In the genomic region with DNA sequence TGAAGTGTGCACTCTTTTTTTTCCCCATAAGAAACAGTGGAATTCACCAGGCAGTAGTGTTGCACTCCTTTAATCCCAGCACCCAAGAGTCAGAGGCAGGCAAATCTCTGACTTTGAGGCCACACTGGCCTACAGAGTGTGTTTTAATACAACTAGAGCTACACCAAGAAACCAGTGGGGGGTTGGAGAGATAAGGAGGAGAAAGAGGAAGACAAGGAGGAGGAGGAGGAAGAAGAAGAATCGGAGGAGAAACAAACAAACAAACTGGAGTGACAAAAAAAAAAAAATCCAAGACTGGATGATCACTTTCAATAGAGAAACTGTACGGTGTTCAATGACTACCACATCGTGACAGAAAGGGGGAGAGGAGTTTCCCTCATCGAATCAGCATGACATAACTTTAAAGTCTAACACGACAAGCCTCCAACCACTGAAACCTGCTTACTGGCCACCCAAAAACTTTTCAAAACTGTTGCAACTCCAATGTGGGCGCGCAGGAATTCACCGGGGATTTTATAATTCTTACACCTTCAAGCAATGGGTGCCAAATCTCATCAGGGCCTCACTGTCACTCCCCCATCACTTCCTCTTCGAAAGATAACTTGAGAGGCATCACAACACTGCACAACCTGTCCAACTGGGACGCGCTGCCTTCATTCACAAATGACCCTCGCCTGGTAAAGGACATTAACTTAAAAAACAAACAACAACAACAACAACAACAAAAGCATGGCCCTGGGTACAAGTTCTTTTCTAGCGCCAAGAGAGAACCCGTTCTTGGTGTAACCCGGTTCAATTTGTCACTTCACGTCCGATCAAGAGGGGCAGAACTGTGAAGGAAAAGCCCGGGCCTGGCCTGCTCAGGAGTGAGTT, we compare ENCODE assay signal across 8 mouse cellular contexts. TPM values are rescaled to one million over a fixed set of nuclear protein-coding genes. Genes with fewer than 3 reads are reported as not detected.
DNase-seq lines count a peak whose midpoint lies in the region; ATAC-seq lines count a peak whose summit lies in the region.

No protein-coding gene starts in this region.

- 6% methylated on average over 18 of the region's 18 CpGs for WGBS in heart, embryonic 10.5 days
- 5% methylated on average over 18 of the region's 18 CpGs for WGBS in kidney, embryonic 14.5 days
- 6% methylated on average over 18 of the region's 18 CpGs for WGBS in midbrain, embryonic 13.5 days

- no peak for DNase-seq in heart, embryonic 10.5 days (ENCODE audit: low spot score)
- no peak for DNase-seq in heart, adult 8-10 months (ENCODE audit: low spot score)
- peak; percentile 7 to 15 for DNase-seq in CD8-positive naive resting alpha-beta T cell, adult 2 months (ENCODE audit: low read depth in 2 of 2, low spot score in 2 of 2)
- DNase-seq in frontal cortex, postnatal 14 days (ENCODE audit: low spot score in 2 of 2), result no peak
- no peak for DNase-seq in ovary, postnatal 10 days (ENCODE audit: low spot score)

- H3K4me3 ChIP-seq in heart, embryonic 10.5 days, result peak overlapping the region; percentile 86
- H3K4me3 ChIP-seq in kidney, embryonic 14.5 days (ENCODE audit: low read length), result peak overlapping the region; percentile 76
- peak overlapping the region; percentile 85 for H3K4me3 ChIP-seq in midbrain, embryonic 13.5 days (replicated peaks)

- no peaks in the 10 kb centered on the region for H3K27me3 ChIP-seq in heart, embryonic 10.5 days (ENCODE audit: insufficient read depth, poor library complexity, severe bottlenecking)
- H3K27me3 ChIP-seq in kidney, embryonic 14.5 days (ENCODE audit: control insufficient read depth, insufficient read depth, low read length), result no peaks in the 10 kb centered on the region
- H3K27me3 ChIP-seq in midbrain, embryonic 13.5 days, result no peaks in the 10 kb centered on the region

- H3K4me1 ChIP-seq in heart, embryonic 10.5 days, result peaks cover 39% of the 10 kb centered on the region
- H3K4me1 ChIP-seq in kidney, embryonic 14.5 days (ENCODE audit: control insufficient read depth, insufficient read depth, low read length), result peaks cover 22% of the 10 kb centered on the region; the same call in 1 of the 2 replicates
- H3K4me1 ChIP-seq in midbrain, embryonic 13.5 days (replicated peaks), result peaks cover 49% of the 10 kb centered on the region

- H3K9ac ChIP-seq in kidney, embryonic 14.5 days (ENCODE audit: low read depth, low read length), result peak overlapping the region; percentile 95
- H3K9ac ChIP-seq in midbrain, embryonic 13.5 days (replicated peaks), result peak overlapping the region; percentile 94

- H3K36me3 ChIP-seq in heart, embryonic 10.5 days, result no peaks in the 10 kb centered on the region
- no peaks in the 10 kb centered on the region for H3K36me3 ChIP-seq in kidney, embryonic 14.5 days (ENCODE audit: control insufficient read depth, insufficient read depth, low read length)
- H3K36me3 ChIP-seq in midbrain, embryonic 13.5 days, result no peaks in the 10 kb centered on the region

- H3K27ac ChIP-seq in heart, embryonic 10.5 days, result peak overlapping the region; percentile 97
- peak overlapping the region; percentile 84 for H3K27ac ChIP-seq in kidney, embryonic 14.5 days (ENCODE audit: low read depth, low read length)
- peak overlapping the region; percentile 95 for H3K27ac ChIP-seq in midbrain, embryonic 13.5 days

- peak; percentile 32; the same call in 1 of the 2 replicates for ATAC-seq in erythroid progenitor cell, adult 5-6 weeks (replicated peaks; ENCODE audit: low FRiP score, poor library complexity, severe bottlenecking)
- no peak for ATAC-seq in kidney, embryonic 14.5 days (ENCODE audit: low FRiP score, low TSS enrichment)
- ATAC-seq in midbrain, embryonic 13.5 days, result 0 out of 2 replicates have a peak, but pooled peaks have one; percentile 5

- H3K9me3 ChIP-seq in heart, embryonic 10.5 days, result no peaks in the 10 kb centered on the region
- no peaks in the 10 kb centered on the region for H3K9me3 ChIP-seq in kidney, embryonic 14.5 days (ENCODE audit: control insufficient read depth, low read length)
- no peaks in the 10 kb centered on the region for H3K9me3 ChIP-seq in midbrain, embryonic 13.5 days

- peak overlapping the region; percentile 78 for H3K4me2 ChIP-seq in kidney, embryonic 14.5 days (replicated peaks; ENCODE audit: low read depth, low read length)
- H3K4me2 ChIP-seq in midbrain, embryonic 13.5 days (replicated peaks), result peak overlapping the region; percentile 71

RNA-seq across cellular contexts. Expression of a gene that starts 1.2 kb away (rescaled TPM):
- 27.7 and 28.4 TPM in 2 replicates for polyA plus RNA-seq in heart, embryonic 10.5 days (2016; fragmentation: Nextera tagmentation; extraction: Ambion mirVana)
- 100 to 1,000 TPM; 128 to 158 (median 144) TPM for total RNA-seq in heart, adult 8-10 months (2022)
- 35.2 and 40.4 TPM in 2 replicates for total RNA-seq in erythroid progenitor cell, adult 5-6 weeks (2015; ENCODE audit: low replicate concordance)
- total RNA-seq in erythroid progenitor cell, adult 5-6 weeks (2017; ENCODE audit: low replicate concordance), result 22.4 and 24.8 TPM in 2 replicates
- polyA plus RNA-seq in kidney, embryonic 14.5 days (2014; fragmentation: Nextera tagmentation; extraction: Ambion mirVana), result 38.9 and 43.4 TPM in 2 replicates
- polyA plus RNA-seq in midbrain, embryonic 13.5 days (2015; fragmentation: Nextera tagmentation; extraction: Ambion mirVana), result 44.4 and 44.8 TPM in 2 replicates

RNA-seq across cellular contexts. Expression of a gene that starts 27.6 kb away (rescaled TPM):
- 61.1 and 65.6 TPM in 2 replicates for polyA plus RNA-seq in heart, embryonic 10.5 days (2016; fragmentation: Nextera tagmentation; extraction: Ambion mirVana)
- total RNA-seq in heart, adult 8-10 months (2022), result 10 to 100 TPM; 41.0 to 55.2 (median 45.0) TPM
- 42.2 and 76.3 TPM in 2 replicates for total RNA-seq in erythroid progenitor cell, adult 5-6 weeks (2015; ENCODE audit: low replicate concordance)
- 49.9 and 76.2 TPM in 2 replicates for total RNA-seq in erythroid progenitor cell, adult 5-6 weeks (2017; ENCODE audit: low replicate concordance)
- polyA plus RNA-seq in kidney, embryonic 14.5 days (2014; fragmentation: Nextera tagmentation; extraction: Ambion mirVana), result 48.7 and 72.5 TPM in 2 replicates
- 66.1 and 73.4 TPM in 2 replicates for polyA plus RNA-seq in midbrain, embryonic 13.5 days (2015; fragmentation: Nextera tagmentation; extraction: Ambion mirVana)

RNA-seq across cellular contexts. Expression of a gene that starts 59.0 kb away (rescaled TPM):
- 38.4 and 43.9 TPM in 2 replicates for polyA plus RNA-seq in heart, embryonic 10.5 days (2016; fragmentation: Nextera tagmentation; extraction: Ambion mirVana)
- 10 to 100 TPM; 88.7 to 97.8 (median 95.2) TPM for total RNA-seq in heart, adult 8-10 months (2022)
- total RNA-seq in erythroid progenitor cell, adult 5-6 weeks (2015; ENCODE audit: low replicate concordance), result 29.9 and 34.0 TPM in 2 replicates
- 45.9 and 69.8 TPM in 2 replicates for total RNA-seq in erythroid progenitor cell, adult 5-6 weeks (2017; ENCODE audit: low replicate concordance)
- polyA plus RNA-seq in kidney, embryonic 14.5 days (2014; fragmentation: Nextera tagmentation; extraction: Ambion mirVana), result 21.9 and 22.5 TPM in 2 replicates
- 44.5 and 46.2 TPM in 2 replicates for polyA plus RNA-seq in midbrain, embryonic 13.5 days (2015; fragmentation: Nextera tagmentation; extraction: Ambion mirVana)

Comparison
In these comparisons a context has a peak if more than half of its experiments do, and no peak if none do; other contexts are left out.
1. DNase-seq: peak in CD8-positive naive resting alpha-beta T cell, adult 2 months (2 of 2); none in heart, embryonic 10.5 days (single experiment), heart, adult 8-10 months (single experiment), frontal cortex, postnatal 14 days (0 of 2) and ovary, postnatal 10 days (single experiment).
2. Peak in every context shown above with its lines, with median percentiles within 50 percentile points of each other: H3K27ac ChIP-seq and H3K4me3 ChIP-seq.